Mouse (Mus musculus) neural tube, embryonic 15.5 days (tissue): ENCODE results near the gene Methig1. TPM values are rescaled to one million over a fixed set of nuclear protein-coding genes. Genes with fewer than 3 reads are reported as not detected.
"Not testable (repeated sequence)": the region's sequence is repeated elsewhere in the genome, so short reads cannot be mapped to it uniquely, and the experiment has no call there.

Experiments used
- ATAC-seq: fragments of 200-750 bp; cut with Nextera tagmentation; 2 replicates; pipeline ENCODE4 v1.8.0; 2017; ENCODE audit warnings: mild to moderate bottlenecking, moderate TSS enrichment, moderate library complexity; ENCODE audit not compliant: low FRiP score
- H3K27ac ChIP-seq: fragments of 300-500 bp; sonication (generic); replicated peaks from 2 replicates; pipeline ENCODE4 v1.5.1; 2015; ENCODE audit warnings: mild to moderate bottlenecking, inconsistent platforms
- H3K27me3 ChIP-seq: fragments of 300-500 bp; sonication (generic); replicated peaks from 2 replicates; pipeline ENCODE4 v1.6.1; 2015; ENCODE audit warnings: inconsistent platforms
- H3K36me3 ChIP-seq: fragments of 300-500 bp; sonication (generic); 2 replicates; pipeline ENCODE4 v1.6.1; 2015; ENCODE audit warnings: inconsistent platforms
- H3K4me1 ChIP-seq: fragments of 300-500 bp; sonication (generic); 2 replicates; pipeline ENCODE4 v1.6.1; 2015; ENCODE audit warnings: inconsistent platforms
- H3K4me2 ChIP-seq: fragments of 300-500 bp; sonication (generic); 2 replicates; pipeline ENCODE4 v1.6.1; 2015; ENCODE audit warnings: inconsistent platforms, mild to moderate bottlenecking, moderate library complexity
- H3K4me3 ChIP-seq: fragments of 300-500 bp; sonication (generic); replicated peaks from 2 replicates; pipeline ENCODE4 v1.5.1; 2015; ENCODE audit warnings: mild to moderate bottlenecking, inconsistent platforms
- H3K9ac ChIP-seq: fragments of 300-500 bp; sonication (generic); replicated peaks from 2 replicates; pipeline ENCODE4 v1.6.1; 2015; ENCODE audit warnings: mild to moderate bottlenecking, inconsistent platforms
- H3K9me3 ChIP-seq: fragments of 300-500 bp; sonication (generic); replicated peaks from 2 replicates; pipeline ENCODE4 v1.6.1; 2016; ENCODE audit warnings: inconsistent platforms
- WGBS: fragments of 180-500 bp; shearing (Covaris S2); methylation state at CpG from one replicate; pipeline ENCODE4 v1.1.7; 2015; ENCODE audit warnings: mixed read lengths; 5-methylcytosine and 5-hydroxymethylcytosine counted together
- polyA plus RNA-seq: library from polyadenylated mRNA; unstranded; fragments of >200 nt; fragmentation: Nextera tagmentation; extraction: Ambion mirVana; gene quantifications from 2 replicates; pipeline ENCODE4 v1.2.1, GENCODE M21; 2015

The Methig1 gene
- polyA plus RNA-seq, 1 experiment from 2014 or later: 1.1 TPM

- 62% methylated on average over 13 of the region's 14 CpGs for WGBS
- H3K27ac ChIP-seq: no peak overlapping the region
- no peak for ATAC-seq
- no peaks in the 10 kb centered on the region for H3K36me3 ChIP-seq
- no peak overlapping the region for H3K4me2 ChIP-seq
- H3K27me3 ChIP-seq: no peaks in the 10 kb centered on the region
- H3K9me3 ChIP-seq: no peaks in the 10 kb centered on the region
- no peak overlapping the region for H3K4me3 ChIP-seq
- no peak overlapping the region for H3K9ac ChIP-seq
- H3K4me1 ChIP-seq: no peaks in the 10 kb centered on the region
Measured at GRCm38 (mm10) chr15:100346761-100347160, 6.2 kb upstream of the Methig1 start.

DNA sequence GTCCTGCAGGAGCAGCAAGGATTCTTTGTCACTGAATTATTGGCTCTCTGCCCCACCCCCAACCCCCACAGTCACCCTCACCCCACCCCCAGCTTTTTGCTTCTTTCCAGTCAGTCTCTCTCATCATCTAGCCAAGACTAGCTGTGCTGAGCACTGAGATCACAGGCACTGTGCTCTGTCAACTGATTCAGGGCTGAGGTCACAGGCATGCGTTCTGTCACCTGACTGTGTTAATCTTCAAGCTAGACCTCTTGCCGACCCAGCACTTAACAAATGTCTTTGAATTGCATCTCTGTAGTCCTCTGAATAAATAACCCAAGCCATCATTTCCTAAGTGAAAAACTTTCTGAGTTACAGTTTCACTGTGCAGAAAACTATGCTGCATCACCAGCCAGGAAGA is 3.5 kb upstream of the Methig1 start:
- H3K9me3 ChIP-seq: no peaks in the 10 kb centered on the region
- 64% methylated on average over 2 of the region's 2 CpGs for WGBS

DNA sequence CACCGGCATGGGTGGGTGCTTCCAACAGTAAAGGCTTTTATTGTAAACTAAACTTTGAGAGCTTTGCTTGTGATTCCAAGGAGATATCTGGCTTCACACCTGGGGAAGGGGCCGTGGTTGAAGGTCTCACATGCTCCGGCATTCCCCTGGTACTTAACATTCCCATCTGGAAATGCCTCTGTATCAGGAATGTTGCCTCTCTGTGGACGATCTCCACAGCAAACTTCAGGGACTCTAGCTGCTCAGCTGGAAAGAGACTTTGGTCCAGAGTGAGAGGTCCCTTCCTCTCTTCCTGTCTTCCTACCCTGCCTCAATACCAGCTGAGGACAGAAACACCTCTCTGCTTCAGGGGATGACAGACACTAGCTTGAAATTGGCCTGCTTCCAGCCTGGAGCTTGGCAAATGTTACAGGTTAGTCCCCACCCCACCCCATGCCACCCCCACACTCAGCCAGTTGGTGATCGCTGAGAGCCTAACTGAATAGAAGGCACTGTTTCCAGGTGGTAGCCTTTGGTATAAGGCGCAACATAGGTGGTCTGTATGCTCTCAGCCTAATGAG is 1.4 kb upstream of the Methig1 start:
- H3K4me2 ChIP-seq: no peak overlapping the region
- no peaks in the 10 kb centered on the region for H3K9me3 ChIP-seq
- WGBS: 75% methylated on average over 6 of the region's 6 CpGs
- no peak overlapping the region for H3K27ac ChIP-seq
- H3K4me3 ChIP-seq: no peak overlapping the region
- no peaks in the 10 kb centered on the region for H3K4me1 ChIP-seq
- H3K27me3 ChIP-seq: no peaks in the 10 kb centered on the region
- H3K36me3 ChIP-seq: no peaks in the 10 kb centered on the region
- H3K9ac ChIP-seq: no peak overlapping the region
- ATAC-seq: no peak

More for the DNA sequence above, 3.5 kb upstream of the Methig1 start:
- H3K27ac ChIP-seq: no peak overlapping the region
- H3K27me3 ChIP-seq: no peaks in the 10 kb centered on the region
- no peak overlapping the region for H3K4me2 ChIP-seq
- H3K4me1 ChIP-seq: no peaks in the 10 kb centered on the region
- H3K4me3 ChIP-seq: no peak overlapping the region
- no peaks in the 10 kb centered on the region for H3K36me3 ChIP-seq
- H3K9ac ChIP-seq: no peak overlapping the region
- ATAC-seq: no peak

- H3K4me2 ChIP-seq, H3K27me3 ChIP-seq, H3K4me3 ChIP-seq, H3K9me3 ChIP-seq, H3K27ac ChIP-seq, H3K9ac ChIP-seq, H3K36me3 ChIP-seq, ATAC-seq, H3K4me1 ChIP-seq: not testable (repeated sequence)
- 89% methylated on average over 19 of the region's 22 CpGs for WGBS
Measured at GRCm38 (mm10) chr15:100353399-100353798, 450 bp downstream of the Methig1 start.

- 44% methylated on average over 5 of the region's 5 CpGs for WGBS
- Histone ChIP-seq H3K4me3 (no peak overlapping the region), H3K9ac (no peak overlapping the region), H3K27ac (no peak overlapping the region), H3K36me3 (no peaks in the 10 kb centered on the region), H3K27me3 (no peaks in the 10 kb centered on the region), H3K9me3 (no peaks in the 10 kb centered on the region), H3K4me1 (no peaks in the 10 kb centered on the region), H3K4me2 (no peak overlapping the region)
- no peak for ATAC-seq
Measured at GRCm38 (mm10) chr15:100355876-100356275, 2.9 kb downstream of the Methig1 start.

DNA sequence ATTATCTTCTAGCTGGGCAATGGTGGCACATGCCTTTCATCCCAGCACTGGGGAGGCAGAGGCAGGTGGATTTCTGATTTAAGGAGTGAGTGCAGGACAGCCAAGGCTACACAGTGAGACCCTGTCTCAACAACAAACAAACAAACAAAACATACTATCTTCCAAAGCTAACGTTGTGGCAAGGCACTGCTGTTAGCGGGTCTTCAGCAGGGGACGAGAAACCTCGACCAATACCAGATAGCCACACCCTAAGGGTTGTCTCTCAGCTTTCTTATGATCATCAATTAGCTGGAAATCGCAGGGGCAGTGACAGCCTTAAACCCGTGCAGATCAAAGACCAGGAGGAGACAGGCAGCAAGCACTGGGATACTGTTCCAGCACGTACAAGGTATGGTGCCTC is 11.3 kb downstream of the Methig1 start, which contains the start of gene Higd1c:
TSS of gene Higd1c (plus strand) at position 301 of the 400 bp plus-strand sequence.
- no peak within 1 kb of the TSS for H3K4me2 ChIP-seq
- no peak within 1 kb of the TSS for H3K9ac ChIP-seq
- H3K27me3 ChIP-seq: no peaks in the 10 kb centered on the region
- H3K27ac ChIP-seq: no peak within 1 kb of the TSS
- no peaks in the 10 kb centered on the region for H3K9me3 ChIP-seq
- no peak for ATAC-seq
- H3K4me1 ChIP-seq: peaks cover 8% of the 10 kb centered on the region
- no peaks in the 10 kb centered on the region for H3K36me3 ChIP-seq
- no peak within 1 kb of the TSS for H3K4me3 ChIP-seq
- WGBS: 73% methylated on average over 7 of the region's 7 CpGs

DNA sequence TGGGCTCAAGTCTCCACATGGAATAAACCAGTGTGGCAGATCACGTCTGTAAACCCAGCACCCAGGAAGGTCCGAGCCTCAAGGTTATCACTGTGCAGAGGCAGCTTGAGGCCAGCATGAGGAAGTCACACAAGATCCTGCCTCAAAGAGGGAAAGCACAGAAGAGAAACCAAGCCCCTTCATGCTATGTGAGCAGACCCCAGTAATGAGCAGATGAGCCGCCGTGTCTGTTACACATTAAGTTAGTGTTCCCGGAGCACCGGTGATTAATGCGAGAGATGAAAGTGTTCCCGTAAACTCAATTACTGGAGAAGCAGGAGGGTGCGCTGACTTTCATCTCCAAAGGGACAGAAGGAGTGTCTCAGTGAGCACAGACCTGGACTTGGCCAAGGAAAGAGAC is 13.0 kb downstream of the Methig1 start:
- WGBS: 40% methylated on average over 9 of the region's 9 CpGs
- H3K27ac ChIP-seq, H3K4me1 ChIP-seq: not testable (repeated sequence)

GRCm38 (mm10) chr15:100367119-100367518 is 14.2 kb downstream of the Methig1 start:
- H3K4me3 ChIP-seq: no peak overlapping the region
- no peak overlapping the region for H3K4me2 ChIP-seq
- no peaks in the 10 kb centered on the region for H3K36me3 ChIP-seq
- H3K27me3 ChIP-seq: no peaks in the 10 kb centered on the region
- WGBS: 42% methylated on average over 7 of the region's 7 CpGs
- H3K9me3 ChIP-seq: no peaks in the 10 kb centered on the region
- no peak overlapping the region for H3K9ac ChIP-seq
- peaks cover 8% of the 10 kb centered on the region for H3K4me1 ChIP-seq
- 0 out of 2 replicates have a peak, but pooled peaks have one; percentile 41 for ATAC-seq
- H3K27ac ChIP-seq: no peak overlapping the region

More for the DNA sequence above, 13.0 kb downstream of the Methig1 start:
- not testable (repeated sequence) for H3K9ac ChIP-seq, H3K36me3 ChIP-seq, H3K9me3 ChIP-seq, H3K27me3 ChIP-seq, ATAC-seq, H3K4me2 ChIP-seq, H3K4me3 ChIP-seq

GRCm38 (mm10) chr15:100375066-100375465 is 22.1 kb downstream of the Methig1 start:
- Histone ChIP-seq H3K36me3 (no peaks in the 10 kb centered on the region), H3K4me2 (no peak overlapping the region), H3K9ac (no peak overlapping the region), H3K9me3 (no peaks in the 10 kb centered on the region), H3K27me3 (no peaks in the 10 kb centered on the region), H3K27ac (no peak overlapping the region), H3K4me1 (no peaks in the 10 kb centered on the region), H3K4me3 (no peak overlapping the region)
- WGBS: 26% methylated on average over 5 of the region's 5 CpGs
- no peak for ATAC-seq

DNA sequence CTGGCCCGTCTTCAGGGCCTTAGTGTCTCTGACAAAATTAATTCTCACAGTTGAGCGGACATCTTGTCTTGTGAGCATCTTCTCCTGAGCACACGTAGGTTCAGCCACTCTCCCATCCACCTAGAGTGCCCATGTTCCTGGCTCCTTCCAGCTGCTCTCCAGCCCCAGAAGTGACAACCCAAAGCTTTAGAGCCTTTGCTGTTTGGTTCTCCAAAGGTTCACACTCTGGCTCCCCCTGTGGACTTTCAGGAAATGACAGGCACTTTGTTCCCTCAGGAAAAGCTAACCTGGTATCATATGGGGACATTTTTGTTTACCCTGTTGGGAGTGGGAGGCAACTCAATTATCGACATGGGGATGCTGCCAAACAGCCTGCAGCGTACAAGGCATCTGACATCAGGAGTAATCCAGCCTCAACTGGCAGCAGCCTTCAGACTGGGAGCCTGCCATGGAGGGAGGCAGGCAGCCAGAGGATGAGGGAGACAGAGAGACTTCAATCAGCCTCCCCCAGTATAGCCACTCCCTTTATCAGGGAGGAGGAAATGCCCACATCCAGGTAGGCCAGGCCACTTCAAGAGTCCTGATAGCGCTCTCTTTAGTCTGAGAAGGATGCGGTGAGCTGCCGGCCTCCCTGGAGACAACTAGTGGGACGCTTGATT is 25.0 kb downstream of the Methig1 start:
- WGBS: 52% methylated on average over 4 of the region's 9 CpGs
- H3K4me1 ChIP-seq, ATAC-seq, H3K27me3 ChIP-seq, H3K9me3 ChIP-seq, H3K9ac ChIP-seq, H3K36me3 ChIP-seq, H3K4me2 ChIP-seq, H3K27ac ChIP-seq, H3K4me3 ChIP-seq: not testable (repeated sequence)

- H3K9ac ChIP-seq: no peak overlapping the region
- H3K9me3 ChIP-seq: no peaks in the 10 kb centered on the region
- no peak overlapping the region for H3K27ac ChIP-seq
- H3K4me1 ChIP-seq: no peaks in the 10 kb centered on the region
- no peak overlapping the region for H3K4me2 ChIP-seq
- 88% methylated on average over 8 of the region's 8 CpGs for WGBS
- H3K4me3 ChIP-seq: no peak overlapping the region
- ATAC-seq: no peak
- no peaks in the 10 kb centered on the region for H3K36me3 ChIP-seq
- no peaks in the 10 kb centered on the region for H3K27me3 ChIP-seq
Measured at GRCm38 (mm10) chr15:100379658-100380057, 26.7 kb downstream of the Methig1 start.

GRCm38 (mm10) chr15:100380104-100380503 is 27.2 kb downstream of the Methig1 start:
- Histone ChIP-seq H3K4me2 (no peak overlapping the region), H3K4me3 (no peak overlapping the region), H3K4me1 (no peaks in the 10 kb centered on the region), H3K9me3 (no peaks in the 10 kb centered on the region), H3K9ac (no peak overlapping the region), H3K27me3 (no peaks in the 10 kb centered on the region), H3K27ac (no peak overlapping the region), H3K36me3 (no peaks in the 10 kb centered on the region)
- no peak for ATAC-seq
- WGBS: 53% methylated on average over 2 of the region's 2 CpGs
